Mouse (Mus musculus) neural tube, embryonic 13.5 days (tissue): ENCODE data around the gene Fkbp15. TPM values are rescaled to one million over a fixed set of nuclear protein-coding genes. Genes with fewer than 3 reads are reported as not detected.
A peak's percentile ranks its signal among the peaks of the same experiment; 100 is the strongest.

Source experiments
- ATAC-seq: fragments of 200-750 bp; cut with Nextera tagmentation; 2 replicates; pipeline ENCODE4 v1.8.0; 2017; ENCODE audit warnings: low read depth, mild to moderate bottlenecking, moderate TSS enrichment, moderate library complexity
- H3K27ac ChIP-seq: fragments of 300-500 bp; sonication (generic); replicated peaks from 2 replicates; pipeline ENCODE4 v1.5.1; 2015; ENCODE audit warnings: moderate library complexity, mild to moderate bottlenecking, inconsistent platforms
- H3K27me3 ChIP-seq: fragments of 300-500 bp; sonication (generic); 2 replicates; pipeline ENCODE4 v1.6.1; 2015; ENCODE audit warnings: mild to moderate bottlenecking, inconsistent platforms
- H3K36me3 ChIP-seq: fragments of 300-500 bp; sonication (generic); 2 replicates; pipeline ENCODE4 v1.6.1; 2015; ENCODE audit warnings: mild to moderate bottlenecking, inconsistent platforms
- H3K4me1 ChIP-seq: fragments of 300-500 bp; sonication (generic); replicated peaks from 2 replicates; pipeline ENCODE4 v1.6.1; 2015; ENCODE audit warnings: inconsistent platforms
- H3K4me2 ChIP-seq: fragments of 300-500 bp; sonication (generic); 2 replicates; pipeline ENCODE4 v1.6.1; 2015; ENCODE audit warnings: inconsistent platforms, mild to moderate bottlenecking, moderate library complexity
- H3K4me3 ChIP-seq: fragments of 300-500 bp; sonication (generic); 2 replicates; pipeline ENCODE4 v1.5.1; 2015; ENCODE audit warnings: mild to moderate bottlenecking, inconsistent platforms
- H3K9ac ChIP-seq: fragments of 300-500 bp; sonication (generic); 2 replicates; pipeline ENCODE4 v1.6.1; 2015; ENCODE audit warnings: moderate library complexity, mild to moderate bottlenecking, inconsistent platforms
- H3K9me3 ChIP-seq: fragments of 300-500 bp; sonication (generic); 2 replicates; pipeline ENCODE4 v1.6.1; 2016; ENCODE audit warnings: inconsistent platforms
- WGBS: fragments of 180-500 bp; shearing (Covaris S2); methylation state at CpG from one replicate; pipeline ENCODE4 v1.1.7; 2015; 5-methylcytosine and 5-hydroxymethylcytosine counted together
- polyA plus RNA-seq: library from polyadenylated mRNA; unstranded; fragments of >200 nt; fragmentation: Nextera tagmentation; extraction: Ambion mirVana; gene quantifications from 2 replicates; pipeline ENCODE4 v1.2.1, GENCODE M21; 2015

Gene Fkbp15
- polyA plus RNA-seq, 1 experiment from 2014 or later: 24.8 TPM

- no peaks in the 10 kb centered on the region for H3K9me3 ChIP-seq
- peak; percentile 7; the same call in 1 of the 2 replicates for ATAC-seq
- 4% methylated on average over 12 of the region's 12 CpGs for WGBS
- peak overlapping the region; percentile 70 for H3K27ac ChIP-seq
- peak overlapping the region; percentile 77 for H3K4me3 ChIP-seq
- peak overlapping the region; percentile 76 for H3K4me2 ChIP-seq
- peaks cover 26% of the 10 kb centered on the region for H3K4me1 ChIP-seq
- 0 out of 2 replicates have a peak, but pooled peaks cover 9% of the 10 kb centered on the region for H3K36me3 ChIP-seq
- H3K9ac ChIP-seq: peak overlapping the region; percentile 82
- no peaks in the 10 kb centered on the region for H3K27me3 ChIP-seq
Measured at GRCm38 (mm10) chr4:62286992-62287900, 73.1 kb downstream of the Fkbp15 start.

- Histone ChIP-seq H3K27ac (peak overlapping the region; percentile 70), H3K36me3 (0 out of 2 replicates have a peak, but pooled peaks cover 9% of the 10 kb centered on the region), H3K9me3 (no peaks in the 10 kb centered on the region), H3K4me2 (peak overlapping the region; percentile 76), H3K27me3 (no peaks in the 10 kb centered on the region), H3K4me1 (peaks cover 23% of the 10 kb centered on the region), H3K4me3 (peak overlapping the region; percentile 77), H3K9ac (peak overlapping the region; percentile 82)
- WGBS: under 1% methylated on average over 53 of the region's 55 CpGs
- peak; percentile 95 for ATAC-seq
Measured at GRCm38 (mm10) chr4:62286257-62286991, 73.9 kb downstream of the Fkbp15 start.

- 0 out of 2 replicates have a peak, but pooled peaks cover 9% of the 10 kb centered on the region for H3K36me3 ChIP-seq
- peak; percentile 2; the same call in 1 of the 2 replicates for ATAC-seq
Measured at GRCm38 (mm10) chr4:62285576-62285975, 74.8 kb downstream of the Fkbp15 start.

GRCm38 (mm10) chr4:62282969-62283368 is 77.4 kb downstream of the Fkbp15 start:
- Histone ChIP-seq H3K36me3 (no peaks in the 10 kb centered on the region), H3K27me3 (no peaks in the 10 kb centered on the region), H3K4me2 (no peak overlapping the region), H3K9me3 (no peaks in the 10 kb centered on the region), H3K9ac (no peak overlapping the region), H3K4me3 (no peak overlapping the region), H3K4me1 (peaks cover 16% of the 10 kb centered on the region), H3K27ac (no peak overlapping the region)
- ATAC-seq: no peak
- 89% methylated on average over 7 of the region's 7 CpGs for WGBS

More at GRCm38 (mm10) chr4:62285576-62285975, 74.8 kb downstream of the Fkbp15 start:
- Histone ChIP-seq H3K9me3 (no peaks in the 10 kb centered on the region), H3K27me3 (no peaks in the 10 kb centered on the region), H3K4me1 (peaks cover 23% of the 10 kb centered on the region), H3K4me3 (no peak overlapping the region), H3K27ac (no peak overlapping the region), H3K4me2 (peak overlapping the region; percentile 76), H3K9ac (no peak overlapping the region)
- WGBS: 79% methylated on average over 8 of the region's 8 CpGs

GRCm38 (mm10) chr4:62281319-62281718 is 79.0 kb downstream of the Fkbp15 start:
- H3K4me2 ChIP-seq: no peak overlapping the region
- H3K36me3 ChIP-seq: no peaks in the 10 kb centered on the region
- no peak for ATAC-seq
- 60% methylated on average over 5 of the region's 5 CpGs for WGBS
- no peaks in the 10 kb centered on the region for H3K27me3 ChIP-seq
- H3K9ac ChIP-seq: no peak overlapping the region
- no peak overlapping the region for H3K27ac ChIP-seq
- H3K4me1 ChIP-seq: peaks cover 4% of the 10 kb centered on the region; the same call in 1 of the 2 replicates
- H3K4me3 ChIP-seq: no peak overlapping the region
- no peaks in the 10 kb centered on the region for H3K9me3 ChIP-seq

GRCm38 (mm10) chr4:62278081-62278480 is 82.3 kb downstream of the Fkbp15 start:
- Histone ChIP-seq H3K36me3 (no peaks in the 10 kb centered on the region), H3K9ac (no peak overlapping the region)

GRCm38 (mm10) chr4:62277222-62277621 is 83.1 kb downstream of the Fkbp15 start:
- Histone ChIP-seq H3K36me3 (no peaks in the 10 kb centered on the region), H3K4me3 (no peak overlapping the region), H3K27me3 (no peaks in the 10 kb centered on the region), H3K27ac (no peak overlapping the region), H3K4me1 (peaks cover 9% of the 10 kb centered on the region), H3K9ac (no peak overlapping the region), H3K9me3 (no peaks in the 10 kb centered on the region), H3K4me2 (no peak overlapping the region)
- no peak for ATAC-seq
- 67% methylated on average over 3 of the region's 3 CpGs for WGBS

More at GRCm38 (mm10) chr4:62278081-62278480, 82.3 kb downstream of the Fkbp15 start:
- Histone ChIP-seq H3K27ac (no peak overlapping the region), H3K4me2 (no peak overlapping the region), H3K4me1 (peaks cover 9% of the 10 kb centered on the region), H3K27me3 (no peaks in the 10 kb centered on the region), H3K4me3 (no peak overlapping the region), H3K9me3 (no peaks in the 10 kb centered on the region)
- no peak for ATAC-seq
- 50% methylated on average over 4 of the region's 4 CpGs for WGBS

GRCm38 (mm10) chr4:62276642-62277041 is 83.7 kb downstream of the Fkbp15 start:
- 91% methylated on average over 10 of the region's 10 CpGs for WGBS
- no peak for ATAC-seq
- peaks cover 9% of the 10 kb centered on the region for H3K4me1 ChIP-seq
- no peak overlapping the region for H3K27ac ChIP-seq
- H3K9me3 ChIP-seq: no peaks in the 10 kb centered on the region
- H3K4me2 ChIP-seq: no peak overlapping the region
- no peak overlapping the region for H3K9ac ChIP-seq
- no peak overlapping the region for H3K4me3 ChIP-seq
- H3K27me3 ChIP-seq: no peaks in the 10 kb centered on the region
- no peaks in the 10 kb centered on the region for H3K36me3 ChIP-seq

GRCm38 (mm10) chr4:62274841-62275536 is 85.4 kb downstream of the Fkbp15 start:
- Histone ChIP-seq H3K36me3 (no peaks in the 10 kb centered on the region), H3K4me1 (peaks cover 9% of the 10 kb centered on the region), H3K27ac (peak overlapping the region; percentile 59; the same call in 1 of the 2 replicates), H3K4me2 (0 out of 2 replicates have a peak overlapping the region, but pooled peaks have one; percentile 9), H3K9me3 (no peaks in the 10 kb centered on the region), H3K27me3 (no peaks in the 10 kb centered on the region), H3K9ac (peak overlapping the region; percentile 22; the same call in 1 of the 2 replicates), H3K4me3 (no peak overlapping the region)
- ATAC-seq: peak; percentile 79
- WGBS: 7% methylated on average over 12 of the region's 12 CpGs

- WGBS: 79% methylated on average over 10 of the region's 10 CpGs
- Histone ChIP-seq H3K4me3 (no peak overlapping the region), H3K27ac (no peak overlapping the region), H3K9ac (no peak overlapping the region), H3K9me3 (no peaks in the 10 kb centered on the region), H3K4me1 (peaks cover 9% of the 10 kb centered on the region), H3K36me3 (no peaks in the 10 kb centered on the region), H3K27me3 (no peaks in the 10 kb centered on the region), H3K4me2 (no peak overlapping the region)
- no peak for ATAC-seq
Measured at GRCm38 (mm10) chr4:62273916-62274315, 86.4 kb downstream of the Fkbp15 start.

GRCm38 (mm10) chr4:62272696-62273095 is 87.7 kb downstream of the Fkbp15 start:
- Histone ChIP-seq H3K27me3 (no peaks in the 10 kb centered on the region), H3K9me3 (no peaks in the 10 kb centered on the region)

More at GRCm38 (mm10) chr4:62272696-62273095, 87.7 kb downstream of the Fkbp15 start:
- Histone ChIP-seq H3K4me2 (no peak overlapping the region), H3K36me3 (no peaks in the 10 kb centered on the region), H3K9ac (no peak overlapping the region), H3K27ac (no peak overlapping the region), H3K4me1 (peaks cover 9% of the 10 kb centered on the region), H3K4me3 (no peak overlapping the region)
- ATAC-seq: no peak
- WGBS: 92% methylated on average over 10 of the region's 10 CpGs
